Comparison of ENCODE assay signal across 18 mouse cellular contexts in the genomic region with DNA sequence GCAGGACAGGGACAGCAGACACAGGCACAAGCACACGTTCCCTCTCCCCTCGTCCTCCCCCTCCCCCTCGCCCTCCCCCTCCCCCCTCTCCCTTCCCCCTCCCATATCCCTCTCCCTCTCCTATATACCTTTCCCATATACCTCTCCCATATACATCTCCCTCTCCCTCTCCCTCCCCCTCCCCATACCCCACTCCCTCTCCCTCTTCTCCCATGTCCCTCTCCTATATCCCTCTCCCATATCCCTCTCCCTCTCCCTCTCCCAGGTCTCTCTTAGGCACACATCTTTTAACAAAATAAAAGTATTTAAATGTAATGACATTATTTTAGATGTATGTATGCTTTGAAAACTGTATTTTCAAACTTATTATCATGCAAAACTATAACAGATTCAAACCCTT.
"Had no signal": no experiment of that assay in that cellular context is flagged by ENCODE, and none has a peak within 500 bp of the region (broad histone marks: within the 10 kb centered on the region; RNA-seq: fewer than 3 reads in every experiment).

No protein-coding gene starts in this region.

- H3K36me3 ChIP-seq: midbrain, embryonic 10.5 days; midbrain, embryonic 13.5 days; neural tube, embryonic 13.5 days; neural tube, embryonic 15.5 days had no signal

- H3K9ac ChIP-seq: lung, embryonic 14.5 days; midbrain, embryonic 13.5 days; neural tube, embryonic 13.5 days; neural tube, embryonic 15.5 days had no signal

- H3K27ac ChIP-seq: midbrain, embryonic 10.5 days; midbrain, embryonic 13.5 days; neural tube, embryonic 13.5 days; neural tube, embryonic 15.5 days had no signal

- DNase-seq: lung, adult 18-20 months; lung, embryonic 14.5 days; lung, postnatal 10 days; lung, postnatal 4 days; retina, postnatal 1 day; right cerebral cortex, adult 18-20 months; right cerebral cortex, postnatal 25 days; right cerebral cortex, postnatal 4 days; spleen, adult 18-20 months; thymus, adult 18-20 months; thymus, postnatal 14 days; thymus, postnatal 36 days had no signal

- H3K4me2 ChIP-seq: lung, embryonic 14.5 days; midbrain, embryonic 13.5 days; neural tube, embryonic 13.5 days; neural tube, embryonic 15.5 days had no signal

- ATAC-seq: midbrain, embryonic 13.5 days; midbrain, embryonic 16.5 days had no signal

- H3K9me3 ChIP-seq: midbrain, embryonic 10.5 days; midbrain, embryonic 13.5 days; neural tube, embryonic 13.5 days; neural tube, embryonic 15.5 days had no signal

- H3K27me3 ChIP-seq: midbrain, embryonic 13.5 days; neural tube, embryonic 13.5 days; neural tube, embryonic 15.5 days had no signal

- H3K4me1 ChIP-seq: midbrain, embryonic 10.5 days; midbrain, embryonic 13.5 days; neural tube, embryonic 13.5 days; neural tube, embryonic 15.5 days had no signal

- H3K4me3 ChIP-seq: midbrain, embryonic 10.5 days; midbrain, embryonic 13.5 days; myocyte; neural tube, embryonic 13.5 days; neural tube, embryonic 15.5 days had no signal
